Mouse (Mus musculus): ENCODE data around the gene Ubxn1.
"Not testable (repeated sequence)": the region's sequence is repeated elsewhere in the genome, so short reads cannot be mapped to it uniquely, and the experiment has no call there.

Gene Ubxn1
- long read RNA-seq, experiment 1, transcript Ubxn1-204 (9 exons, 1,291 nt): major isoform, 199 of 241 reads
- long read RNA-seq, experiment 1, transcript Ubxn1-201 (8 exons, 1,127 nt): minor isoform, 6 of 241 reads
- long read RNA-seq, experiment 1, transcript Ubxn1-202 (10 exons, 1,033 nt): minor isoform, 14 of 241 reads
- long read RNA-seq, experiment 1, partial matches to known transcripts: 18 of 241 reads
- long read RNA-seq, experiment 1, other reads (novel, unspliced or antisense): 4 of 241 reads
- long read RNA-seq, experiment 2, transcript Ubxn1-202 (10 exons, 1,033 nt): minor isoform, 8 of 276 reads
- long read RNA-seq, experiment 2, transcript Ubxn1-201 (8 exons, 1,127 nt): minor isoform, 6 of 276 reads
- long read RNA-seq, experiment 2, transcript Ubxn1-204 (9 exons, 1,291 nt): major isoform, 206 of 276 reads
- long read RNA-seq, experiment 2, partial matches to known transcripts: 50 of 276 reads
- long read RNA-seq, experiment 2, other reads (novel, unspliced or antisense): 5 of 276 reads

GRCm38 (mm10) chr19:8871267-8872186, at the start of gene Ubxn1:
Gene Ubxn1, plus strand, starts transcription at chr19:8871496.
- intact Hi-C loops (cut with DNase I): no loop called here

- intact Hi-C loops (cut with DNase I): no loop called here
Measured at GRCm38 (mm10) chr19:8822696-8823095, 48.6 kb upstream of the Ubxn1 start.

GRCm38 (mm10) chr19:8829660-8830059, 41.6 kb upstream of the Ubxn1 start, which contains the start of gene AC129217.1:
Gene AC129217.1, plus strand, starts transcription at chr19:8829773.
- intact Hi-C loops (cut with DNase I): loop anchor here (5.0 kb wide), 1 partner anchor 123 kb away; the partner anchor contains the start of gene Tut1

- intact Hi-C loops (cut with DNase I): loop anchor here (5.0 kb wide), 1 partner anchor 122 kb away; the partner anchor contains the start of gene Tut1
Measured at GRCm38 (mm10) chr19:8830664-8831063, 40.6 kb upstream of the Ubxn1 start.

- intact Hi-C loops (cut with DNase I): loop anchor here (5.0 kb wide), 1 partner anchor 121 kb away; the partner anchor contains the start of gene Tut1
Measured at GRCm38 (mm10) chr19:8831262-8831661, 40.0 kb upstream of the Ubxn1 start.

DNA sequence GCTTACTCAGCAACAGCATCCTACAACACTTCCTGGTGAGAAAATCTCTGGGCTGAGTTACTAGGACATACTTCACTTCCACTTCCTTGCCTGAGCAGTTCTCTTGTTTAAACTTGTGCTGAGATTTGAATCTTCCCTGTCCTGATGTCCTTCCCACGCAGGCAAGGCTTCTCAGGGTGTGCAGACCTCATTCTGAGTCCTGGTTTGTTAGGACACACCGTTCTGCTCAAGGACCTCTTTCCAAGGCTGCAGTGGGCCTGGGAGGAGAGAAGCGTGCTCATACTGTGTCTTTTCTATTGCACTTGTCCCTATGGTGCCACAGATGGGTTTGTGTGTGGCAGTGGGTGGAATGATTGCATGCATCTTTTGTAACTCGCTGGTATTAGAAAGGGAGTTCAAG, 38.3 kb upstream of the Ubxn1 start:
- intact Hi-C loops (cut with DNase I): loop anchor here (5.0 kb wide), 1 partner anchor 119 kb away; the partner anchor contains the start of gene Tut1

- intact Hi-C loops (cut with DNase I): not testable (repeated sequence)
Measured at GRCm38 (mm10) chr19:8836327-8836726, 35.0 kb upstream of the Ubxn1 start.

GRCm38 (mm10) chr19:8837251-8837791, 34.0 kb upstream of the Ubxn1 start, which contains the start of gene Bscl2:
Gene Bscl2, plus strand, starts transcription at chr19:8837467.
- intact Hi-C loops (cut with DNase I): no loop called here

DNA sequence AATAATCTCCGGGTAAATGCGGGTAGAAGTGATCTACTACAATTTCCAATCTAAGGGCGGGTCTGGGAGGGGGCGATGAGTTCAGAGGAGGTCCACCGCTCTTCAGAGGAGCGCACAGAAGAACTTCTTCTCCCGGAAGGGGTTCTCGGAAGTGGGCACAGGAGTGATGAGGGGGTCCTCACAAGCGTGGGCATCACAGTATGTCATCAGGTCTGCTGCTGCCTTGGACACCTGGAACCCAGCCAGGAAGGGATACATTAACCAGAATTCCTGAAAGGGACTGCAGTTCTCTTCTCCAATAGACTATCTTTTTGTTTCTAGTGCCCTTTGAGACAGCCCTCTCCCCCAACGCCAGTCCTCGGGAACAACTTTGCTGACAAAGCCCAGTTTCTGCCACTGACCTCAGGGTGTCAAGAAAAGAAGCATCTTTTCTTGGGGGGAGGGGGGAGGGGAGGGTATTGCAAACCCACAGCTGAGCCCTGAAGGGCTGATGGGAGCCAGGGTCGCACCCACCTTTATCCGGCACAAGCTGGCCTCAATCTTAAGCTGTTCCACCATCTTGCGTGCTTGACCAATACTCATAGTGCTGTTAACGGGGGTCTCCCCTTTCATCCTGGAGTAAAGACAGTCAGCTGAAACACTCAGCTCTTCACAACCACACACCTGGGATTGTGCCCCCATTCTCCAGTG, 33.1 kb upstream of the Ubxn1 start:
- intact Hi-C loops (cut with DNase I): no loop called here

DNA sequence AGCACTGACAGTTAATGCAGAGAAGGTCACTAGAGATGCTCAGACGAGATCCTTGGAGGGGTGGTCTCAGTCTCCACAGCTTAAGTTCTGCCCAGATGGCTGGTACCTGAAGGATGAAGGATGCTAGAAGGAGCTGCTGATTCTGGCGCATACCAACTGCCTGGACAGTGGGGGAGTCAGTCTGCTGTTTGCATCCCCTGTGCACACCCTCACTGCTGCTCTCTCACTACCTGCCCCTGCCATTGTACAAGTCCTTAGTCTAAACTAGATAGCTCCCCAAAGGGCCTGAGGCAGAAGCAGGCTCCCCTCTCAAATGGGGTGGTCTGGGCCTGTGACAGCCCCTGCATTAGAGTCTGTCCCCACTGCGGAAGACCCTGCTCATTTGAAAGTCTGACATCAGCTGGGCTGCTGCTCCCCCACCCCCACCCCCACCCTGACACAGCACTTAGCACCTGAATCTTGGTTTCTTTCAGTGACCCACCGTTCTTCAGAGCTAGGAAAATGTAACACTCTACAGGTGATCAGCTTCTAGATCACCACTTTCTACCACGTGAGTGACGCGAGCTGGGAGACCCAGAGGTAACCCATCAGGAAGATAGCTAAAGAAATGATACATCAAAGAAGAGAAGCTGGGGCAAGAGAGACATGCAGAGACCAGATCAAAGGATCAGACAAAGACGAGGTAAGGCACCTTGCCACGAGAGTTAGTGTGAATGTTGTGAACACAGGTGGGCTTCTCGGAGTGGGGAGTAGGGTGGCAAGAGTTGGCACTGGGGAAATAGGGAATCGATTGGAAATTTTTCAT, 32.0 kb upstream of the Ubxn1 start, which contains the start of gene Gng3:
Gng3 (minus strand) TSS at position 92 of the 805 bp plus-strand sequence.
- intact Hi-C loops (cut with DNase I): no loop called here

DNA sequence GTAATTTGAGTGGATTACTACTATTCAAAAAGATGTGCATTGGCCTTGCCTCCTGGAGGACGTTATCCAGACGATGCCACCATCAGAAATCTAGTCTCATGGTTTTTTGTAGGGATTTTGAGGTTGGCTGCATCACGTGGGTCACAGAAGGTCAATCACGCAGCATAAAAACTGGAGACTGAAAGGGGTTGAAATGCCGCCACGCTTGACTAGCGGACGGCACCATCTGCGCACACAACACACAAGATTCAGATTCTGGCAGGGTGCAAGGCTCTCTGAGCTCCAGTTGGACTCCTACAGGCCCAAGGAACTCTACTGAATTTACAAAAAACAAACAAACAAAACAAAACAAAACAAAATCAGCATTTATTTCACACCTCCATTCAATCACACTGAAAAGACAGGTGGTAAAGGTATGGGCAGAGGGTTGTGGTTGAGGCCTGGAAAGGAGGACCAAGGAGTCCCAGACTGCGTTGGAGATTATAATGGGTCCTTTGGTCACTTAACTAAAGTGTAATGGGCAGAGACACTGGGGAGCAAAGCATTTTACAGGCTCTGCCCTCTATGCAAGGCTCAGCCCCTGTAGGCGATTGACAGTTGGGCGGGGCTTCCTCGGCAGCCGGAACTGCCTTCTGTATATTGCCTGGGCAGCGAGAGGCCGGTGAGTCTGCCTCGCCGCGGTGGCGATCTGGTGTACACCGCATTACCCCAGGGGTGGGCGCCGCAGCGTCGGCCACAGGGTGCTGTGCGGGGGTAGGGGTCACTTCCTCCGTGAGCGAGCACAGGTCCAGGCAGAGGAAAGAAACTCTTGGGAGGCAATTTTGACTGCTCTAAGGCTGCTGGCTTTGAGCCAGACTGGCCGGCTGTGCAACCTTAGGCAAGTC, 31.1 kb upstream of the Ubxn1 start:
- intact Hi-C loops (cut with DNase I): no loop called here

DNA sequence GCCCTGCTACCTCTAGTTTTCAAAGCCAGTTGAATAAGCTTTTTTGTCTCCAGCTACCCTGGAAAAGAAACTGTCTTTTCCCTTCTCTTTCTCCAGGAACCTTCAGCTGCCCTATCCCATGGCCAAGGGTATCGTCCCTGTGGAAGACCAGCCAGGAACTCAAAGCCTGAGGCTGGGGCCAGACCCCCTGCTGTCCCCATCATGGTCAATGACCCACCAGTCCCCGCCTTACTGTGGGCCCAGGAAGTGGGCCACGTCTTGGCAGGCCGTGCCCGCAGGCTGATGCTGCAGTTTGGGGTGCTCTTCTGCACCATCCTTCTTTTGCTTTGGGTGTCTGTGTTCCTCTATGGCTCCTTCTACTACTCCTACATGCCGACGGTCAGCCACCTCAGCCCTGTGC, 30.3 kb upstream of the Ubxn1 start:
- intact Hi-C loops (cut with DNase I): no loop called here

DNA sequence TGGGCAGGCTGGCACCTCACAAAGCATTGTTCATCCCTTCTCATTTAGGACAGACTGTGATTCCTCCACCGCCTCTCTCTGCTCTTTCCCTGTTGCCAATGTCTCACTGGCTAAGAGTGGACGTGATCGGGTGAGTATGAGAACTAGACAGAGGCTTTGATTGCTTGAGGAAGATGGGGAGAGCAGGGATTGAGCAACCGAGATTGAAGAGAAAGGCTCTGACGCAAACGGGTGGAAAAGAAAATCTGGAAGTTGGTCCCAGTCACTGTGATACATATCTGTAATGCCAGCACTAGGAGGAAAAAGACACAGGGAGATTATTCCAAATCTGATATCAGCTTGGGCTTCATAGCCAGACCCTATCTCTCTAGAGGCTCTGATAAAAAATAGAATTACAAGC, 28.3 kb upstream of the Ubxn1 start:
- intact Hi-C loops (cut with DNase I): no loop called here

- intact Hi-C loops (cut with DNase I): no loop called here
Measured at GRCm38 (mm10) chr19:8844371-8845129, 26.7 kb upstream of the Ubxn1 start.

GRCm38 (mm10) chr19:8848356-8848755, 22.9 kb upstream of the Ubxn1 start:
- intact Hi-C loops (cut with DNase I): no loop called here

DNA sequence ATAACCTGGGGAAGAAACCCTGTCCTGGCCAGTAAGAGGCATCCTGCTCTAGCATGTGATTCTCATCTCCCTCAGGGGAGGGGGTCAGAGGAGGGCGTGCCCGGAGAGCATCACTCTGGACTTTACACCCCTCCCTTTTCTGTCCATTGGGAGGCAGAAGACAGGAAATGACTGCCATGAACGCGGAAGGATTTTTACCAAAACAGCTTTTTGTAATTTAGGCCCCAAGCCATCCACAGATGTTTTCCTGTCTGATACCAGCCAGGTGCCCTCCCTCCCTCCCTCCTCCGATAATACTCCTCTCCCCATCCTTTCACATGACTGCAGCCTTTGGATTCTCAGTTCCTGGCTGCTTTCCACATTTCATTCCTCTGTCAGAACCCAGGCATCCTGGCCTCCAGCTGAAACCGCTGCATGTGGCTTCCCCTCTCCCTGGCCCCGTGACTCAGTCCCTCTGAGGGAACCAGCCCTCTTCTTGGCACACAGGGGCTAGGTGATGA, 20.8 kb upstream of the Ubxn1 start, which contains the start of gene Lrrn4cl:
Lrrn4cl (plus strand) TSS at position 367 of the 500 bp plus-strand sequence.
- intact Hi-C loops (cut with DNase I): no loop called here

DNA sequence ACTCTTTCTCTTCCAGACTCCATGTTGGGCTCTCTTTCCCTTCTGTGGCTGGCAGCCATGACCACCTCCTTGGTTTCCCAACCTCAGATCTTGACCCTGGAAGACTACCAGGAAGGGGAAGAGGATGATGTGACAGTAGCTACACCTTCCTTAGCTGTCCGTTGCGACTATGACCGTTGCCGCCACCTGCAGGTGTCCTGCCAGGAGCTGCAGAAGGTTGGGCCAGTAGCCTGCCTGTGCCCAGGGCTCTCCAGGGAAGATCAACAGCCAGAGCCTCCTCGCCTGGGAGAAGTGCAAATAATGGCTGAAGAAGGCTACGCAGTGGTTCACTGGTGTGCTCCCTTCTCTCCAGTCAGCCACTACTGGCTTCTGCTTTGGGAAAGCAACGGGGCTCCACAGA, 19.7 kb upstream of the Ubxn1 start:
- intact Hi-C loops (cut with DNase I): no loop called here

Data from adrenal gland (tissue).